10 mouse cellular contexts compared by ENCODE assay signal in the genomic region with DNA sequence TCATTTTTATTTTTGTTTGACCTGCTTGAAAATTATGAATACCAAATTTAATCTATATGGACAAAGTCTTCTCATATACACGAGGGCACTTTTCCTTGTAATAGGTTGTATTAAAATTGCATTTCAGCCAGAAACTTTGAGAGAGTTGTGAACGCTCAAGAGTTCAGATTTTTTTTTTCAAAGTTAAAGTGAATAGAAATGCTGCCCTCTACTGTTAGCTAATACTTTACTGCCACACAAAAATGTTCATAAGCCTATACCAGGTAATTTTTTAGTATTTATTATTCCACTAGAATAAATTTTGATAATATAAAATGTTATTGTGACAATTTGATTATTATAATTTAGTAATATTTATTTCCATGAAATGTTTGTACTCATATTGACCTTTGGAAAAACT. TPM values are rescaled to one million over a fixed set of nuclear protein-coding genes. Genes with fewer than 3 reads are reported as not detected.
A peak's percentile ranks its signal among the peaks of the same experiment; 100 is the strongest.
DNase-seq lines count a peak whose midpoint lies in the region; ATAC-seq and TF ChIP-seq lines count a peak whose summit lies in the region.
"Had no signal": no experiment of that assay in that cellular context is flagged by ENCODE, and none has a peak within 500 bp of the region (broad histone marks: within the 10 kb centered on the region; RNA-seq: fewer than 3 reads in every experiment).

No protein-coding gene starts in this region.

- H3K4me1 ChIP-seq in intestine, postnatal 0 days (replicated peaks; ENCODE audit: control insufficient read depth, insufficient read depth, low read length) = no peaks in the 10 kb centered on the region
- H3K4me1 ChIP-seq in intestine, embryonic 15.5 days (replicated peaks) = 0 out of 2 replicates have a peak, but pooled peaks cover 2% of the 10 kb centered on the region
- 0 out of 2 replicates have a peak, but pooled peaks cover 2% of the 10 kb centered on the region for H3K4me1 ChIP-seq in thymus, adult 2 months (replicated peaks; ENCODE audit: control insufficient read depth, insufficient read depth, low read length)

- H3K4me3 ChIP-seq in intestine, postnatal 0 days (ENCODE audit: low read depth, low read length) = no peak overlapping the region
- H3K4me3 ChIP-seq in intestine, embryonic 15.5 days (replicated peaks) = no peak overlapping the region
- H3K4me3 ChIP-seq in thymus, adult 2 months (ENCODE audit: control insufficient read depth, insufficient read depth, low read length) = no peak overlapping the region
- H3K4me3 ChIP-seq: heart, embryonic 15.5 days; limb, embryonic 12.5 days had no signal

- DNase-seq in thymus, postnatal 0 days (ENCODE audit: low spot score) = peak; percentile 17
- no peak for DNase-seq in thymus, adult 2 months
- DNase-seq in brain, embryonic 14.5 days (ENCODE audit: low read depth) = peak; percentile 52
- DNase-seq in urinary bladder, adult 2 months (ENCODE audit: low spot score) = no peak
- DNase-seq: thymus, postnatal 14 days had no signal

- no peak overlapping the region for H3K27ac ChIP-seq in intestine, postnatal 0 days (ENCODE audit: low read depth, low read length)
- H3K27ac ChIP-seq in intestine, embryonic 15.5 days = no peak overlapping the region
- no peak overlapping the region for H3K27ac ChIP-seq in thymus, adult 2 months (ENCODE audit: control insufficient read depth, insufficient read depth, low read length)
- H3K27ac ChIP-seq: heart, embryonic 15.5 days; limb, embryonic 12.5 days had no signal

- TF ChIP-seq POLR2A in thymus, adult 2 months (IDR thresholded peaks at IDR 0.05; ENCODE audit: control insufficient read depth, extremely low read depth, insufficient read depth, low read length, poor library complexity) = no peak
- TF ChIP-seq POLR2A in brain, embryonic 14.5 days (IDR thresholded peaks at IDR 0.05; ENCODE audit: borderline replicate concordance, extremely low read depth, insufficient read depth, insufficient read length, poor library complexity, severe bottlenecking) = no peak

- peak; percentile 57 for TF ChIP-seq CTCF in intestine, postnatal 0 days (IDR thresholded peaks at IDR 0.05; ENCODE audit: low read depth)
- no peak for TF ChIP-seq CTCF in thymus, adult 2 months (IDR thresholded peaks at IDR 0.05; ENCODE audit: borderline replicate concordance, control insufficient read depth, extremely low read depth, insufficient read depth, low read length, poor library complexity)
- TF ChIP-seq CTCF in brain, embryonic 14.5 days (IDR thresholded peaks at IDR 0.05; ENCODE audit: borderline replicate concordance, extremely low read depth, insufficient read depth, insufficient read length) = 0 out of 2 replicates have a peak, but pooled peaks have one; percentile 19

- H3K9me3 ChIP-seq in intestine, postnatal 0 days (ENCODE audit: control insufficient read depth) = no peaks in the 10 kb centered on the region
- no peaks in the 10 kb centered on the region for H3K9me3 ChIP-seq in intestine, embryonic 15.5 days
- H3K9me3 ChIP-seq: heart, embryonic 15.5 days; limb, embryonic 12.5 days had no signal

- H3K36me3 ChIP-seq in intestine, postnatal 0 days (ENCODE audit: control insufficient read depth, insufficient read depth) = no peaks in the 10 kb centered on the region
- no peaks in the 10 kb centered on the region for H3K36me3 ChIP-seq in intestine, embryonic 15.5 days
- H3K36me3 ChIP-seq in thymus, adult 2 months (ENCODE audit: control insufficient read depth, insufficient read depth, low read length) = no peaks in the 10 kb centered on the region
- H3K36me3 ChIP-seq: heart, embryonic 15.5 days; limb, embryonic 12.5 days had no signal

- no peak overlapping the region for H3K4me2 ChIP-seq in intestine, postnatal 0 days (replicated peaks; ENCODE audit: low read depth)
- no peak overlapping the region for H3K4me2 ChIP-seq in intestine, embryonic 15.5 days (replicated peaks)
- H3K4me2 ChIP-seq: heart, embryonic 15.5 days; limb, embryonic 12.5 days had no signal

- ATAC-seq in intestine, postnatal 0 days = no peak
- ATAC-seq in intestine, embryonic 15.5 days = no peak
- no peak for ATAC-seq in inflammation-experienced regulatory T-cells, adult 6 months

- H3K27me3 ChIP-seq in intestine, postnatal 0 days (replicated peaks; ENCODE audit: control insufficient read depth, insufficient read depth, low read length) = no peaks in the 10 kb centered on the region
- H3K27me3 ChIP-seq in intestine, embryonic 15.5 days (replicated peaks) = no peaks in the 10 kb centered on the region
- no peaks in the 10 kb centered on the region for H3K27me3 ChIP-seq in thymus, adult 2 months (ENCODE audit: control insufficient read depth, insufficient read depth, low read length)
- H3K27me3 ChIP-seq: heart, embryonic 15.5 days; limb, embryonic 12.5 days had no signal

- WGBS in intestine, postnatal 0 days = 16% methylated on average over 2 of the region's 2 CpGs
- 19% methylated on average over 2 of the region's 2 CpGs for WGBS in intestine, embryonic 15.5 days
- 21% methylated on average over 2 of the region's 2 CpGs for WGBS in thymus, adult 2 months

- H3K9ac ChIP-seq in intestine, postnatal 0 days (ENCODE audit: low read depth, low read length) = no peak overlapping the region
- H3K9ac ChIP-seq in intestine, embryonic 15.5 days = no peak overlapping the region
- H3K9ac ChIP-seq: heart, embryonic 15.5 days; limb, embryonic 12.5 days had no signal

RNA-seq across cellular contexts. Expression of gene Dlg1, which starts 42.0 kb away (rescaled TPM):
- polyA plus RNA-seq in intestine, postnatal 0 days (2015; fragmentation: Nextera tagmentation; extraction: Ambion mirVana) = 10.5 and 11.2 TPM in 2 replicates
- polyA plus RNA-seq in intestine, embryonic 15.5 days (2015; fragmentation: Nextera tagmentation; extraction: Ambion mirVana) = 18.6 and 19.0 TPM in 2 replicates
- 14.7 and 17.8 TPM in 2 replicates for polyA plus RNA-seq in thymus, postnatal 0 days (2015; fragmentation: Nextera tagmentation; extraction: Ambion mirVana)
- polyA plus RNA-seq in thymus, adult 2 months (2012; rRNA removed) = 18.9 and 20.3 TPM in 2 replicates
- polyA plus RNA-seq in brain, embryonic 14.5 days (2012; rRNA removed) = 30.8 and 34.1 TPM in 2 replicates
- 68.4 and 72.6 TPM in 2 replicates for polyA plus RNA-seq in urinary bladder, adult 2 months (2012; rRNA removed)
- 10 to 100 TPM; 23.0 to 30.9 (median 27.0) TPM for polyA plus RNA-seq in inflammation-experienced regulatory T-cells, adult 6 months (2017; shearing (Covaris generic))

Comparison
In these comparisons a context has a peak if more than half of its experiments do, and no peak if none do; other contexts are left out.
1. DNase-seq: peak in thymus, postnatal 0 days (single experiment) and brain, embryonic 14.5 days (single experiment); none in thymus, adult 2 months (single experiment) and urinary bladder, adult 2 months (single experiment).